Mouse (Mus musculus) CH12.LX (cell line): ENCODE results near the gene Ripk4. TPM values are rescaled to one million over a fixed set of nuclear protein-coding genes. Genes with fewer than 3 reads are reported as not detected.

ENCODE experiments used
- DNase-seq: peaks from one replicate; pipeline ENCODE4 v3.0.0-alpha.2; 2013; ENCODE audit errors: extremely low read depth
- H3K27ac ChIP-seq: 2 replicates; pipeline ENCODE4 v1.5.1; 2012; ENCODE audit warnings: low read depth, mild to moderate bottlenecking, control low read depth, moderate library complexity; ENCODE audit not compliant: insufficient read depth
- H3K27me3 ChIP-seq: replicated peaks from 2 replicates; pipeline ENCODE3; 2012; ENCODE audit warnings: inconsistent platforms
- H3K36me3 ChIP-seq, 2 experiments: replicated peaks in 1 of 2; 2 replicates each; pipeline versions ENCODE3 to v1.6.1; 2012; ENCODE audit warnings: inconsistent platforms in 1 of 2, low read length in 1 of 2, mild to moderate bottlenecking in 1 of 2, mixed read lengths in 1 of 2, moderate library complexity in 1 of 2; ENCODE audit not compliant: control insufficient read depth in 1 of 2, insufficient read depth in 1 of 2
- H3K4me1 ChIP-seq, 2 experiments: 2 replicates each; pipeline ENCODE4 v1.6.1; 2012; ENCODE audit warnings: inconsistent platforms in 1 of 2, moderate library complexity in 1 of 2; ENCODE audit not compliant: insufficient read depth in 2 of 2, control insufficient read depth in 1 of 2
- H3K4me2 ChIP-seq: 2 replicates; pipeline ENCODE4 v1.6.1; 2012; ENCODE audit warnings: low read depth, mild to moderate bottlenecking, control low read depth; ENCODE audit not compliant: poor library complexity, insufficient read depth, severe bottlenecking
- H3K4me3 ChIP-seq, 3 experiments: fragments of 150-350 bp in 1 of 3; sonication (generic) in 1 of 3; replicated peaks in 1 of 3; 2 replicates each; pipeline versions ENCODE3 to v1.5.1; 2011 to 2012; ENCODE audit warnings: low read depth in 2 of 3, low read length in 2 of 3, mild to moderate bottlenecking in 2 of 3, moderate library complexity in 2 of 3, control low read depth in 1 of 3, improper control_type of control experiment in 1 of 3, inconsistent platforms in 1 of 3, mixed read lengths in 1 of 3; ENCODE audit not compliant: poor library complexity in 1 of 3
- H3K79me2 ChIP-seq: replicated peaks from 2 replicates; pipeline ENCODE4 v1.6.1; 2012; ENCODE audit warnings: mild to moderate bottlenecking, moderate library complexity; ENCODE audit not compliant: control insufficient read depth, poor library complexity, insufficient read depth, severe bottlenecking; ENCODE audit errors: extremely low read depth
- H3K9ac ChIP-seq: 2 replicates; pipeline ENCODE4 v1.6.1; 2012; ENCODE audit warnings: low read depth, mild to moderate bottlenecking, control low read depth, moderate library complexity; ENCODE audit not compliant: insufficient read depth
- H3K9me3 ChIP-seq: replicated peaks from 2 replicates; pipeline ENCODE3; 2012; ENCODE audit warnings: low read length, inconsistent platforms, mixed read lengths
- BHLHE40 ChIP-seq: IDR thresholded peaks from 2 replicates; pipeline ENCODE4 v1.6.1; 2011; ENCODE audit warnings: mild to moderate bottlenecking, low read depth, low read length, improper control_type of control experiment
- CHD1 ChIP-seq: IDR thresholded peaks from 2 replicates; pipeline ENCODE4 v1.6.1; 2012; ENCODE audit warnings: low read depth, low read length, improper control_type of control experiment, inconsistent platforms
- ETS1 ChIP-seq: conservative IDR thresholded peaks from 2 replicates; pipeline ENCODE4 v1.6.1; 2012; ENCODE audit warnings: low read depth, mild to moderate bottlenecking, inconsistent platforms, low read length, improper control_type of control experiment, moderate library complexity
- IRF4 ChIP-seq: IDR thresholded peaks from 2 replicates; pipeline ENCODE4 v1.6.1; 2014; ENCODE audit warnings: low read depth, mild to moderate bottlenecking, inconsistent platforms, low read length, improper control_type of control experiment
- JUN ChIP-seq: IDR thresholded peaks from 2 replicates; pipeline ENCODE4 v1.6.1; 2011; ENCODE audit warnings: low read depth, mild to moderate bottlenecking, low read length, improper control_type of control experiment, moderate library complexity; ENCODE audit not compliant: insufficient read depth
- JUND ChIP-seq: conservative IDR thresholded peaks from 2 replicates; pipeline ENCODE4 v1.6.1; 2011; ENCODE audit warnings: low read depth, low read length, improper control_type of control experiment
- KAT2A ChIP-seq: IDR thresholded peaks from 2 replicates; pipeline ENCODE4 v1.6.1; 2012; ENCODE audit warnings: low read length, improper control_type of control experiment, inconsistent platforms; ENCODE audit not compliant: insufficient replicate concordance
- MAX ChIP-seq: IDR thresholded peaks from 2 replicates; pipeline ENCODE4 v1.6.1; 2011; ENCODE audit warnings: low read length, improper control_type of control experiment
- MXI1 ChIP-seq: IDR thresholded peaks from 2 replicates; pipeline ENCODE4 v1.6.1; 2011; ENCODE audit warnings: mild to moderate bottlenecking, low read depth, low read length, improper control_type of control experiment
- NELFE ChIP-seq: IDR thresholded peaks from 2 replicates; pipeline ENCODE4 v1.6.1; 2011; ENCODE audit warnings: low read depth, low read length, improper control_type of control experiment
- NRF1 ChIP-seq: IDR thresholded peaks from 2 replicates; pipeline ENCODE4 v1.6.1; 2014; ENCODE audit warnings: low read depth, mild to moderate bottlenecking, inconsistent platforms, low read length, improper control_type of control experiment, moderate library complexity
- POLR2AphosphoS2 ChIP-seq: IDR thresholded peaks from 2 replicates; pipeline ENCODE4 v1.6.1; 2011; ENCODE audit warnings: low read depth, low read length, improper control_type of control experiment
- RCOR1 ChIP-seq: conservative IDR thresholded peaks from 2 replicates; pipeline ENCODE4 v1.6.1; 2012; ENCODE audit warnings: low read depth, mild to moderate bottlenecking, inconsistent platforms, low read length, improper control_type of control experiment
- SMC3 ChIP-seq: IDR thresholded peaks from 2 replicates; pipeline ENCODE4 v1.6.1; 2011; ENCODE audit warnings: low read depth, low read length, improper control_type of control experiment
- UBTF ChIP-seq: IDR thresholded peaks from 2 replicates; pipeline ENCODE4 v1.6.1; 2012; ENCODE audit warnings: low read depth, mild to moderate bottlenecking, inconsistent platforms, low read length, improper control_type of control experiment, moderate library complexity
- ZC3H11A ChIP-seq: IDR thresholded peaks from 2 replicates; pipeline ENCODE4 v1.6.1; 2012; ENCODE audit warnings: low read depth, mild to moderate bottlenecking, inconsistent platforms, low read length, improper control_type of control experiment
- ZMIZ1 ChIP-seq: IDR thresholded peaks from 2 replicates; pipeline ENCODE4 v1.6.1; 2012; ENCODE audit warnings: low read depth, mild to moderate bottlenecking, inconsistent platforms, low read length, improper control_type of control experiment
- dilution Hi-C: fragments of 300-500 bp; cut with MboI; formaldehyde crosslinking; loops from 2 replicates; pipeline ENCODE4 v1.14.3; 2020; ENCODE audit warnings: low sequenced_read_pairs; ENCODE audit not compliant: extremely low pct_unique_long_range_greater_than_20kb, extremely low pct_ligation_motif_present
- in situ Hi-C: fragments of 300-500 bp; cut with MboI; formaldehyde crosslinking; loops from 3 replicates; pipeline ENCODE4 v1.14.3; 2019; ENCODE audit warnings: low sequenced_read_pairs, low pct_ligation_motif_present, low pct_unique_long_range_greater_than_20kb, mixed read lengths
- polyA plus RNA-seq: library from polyadenylated mRNA; unstranded; fragments of >175 nt; gene quantifications from 2 replicates; pipeline ENCODE4 v1.2.1, GENCODE M21; 2012; ENCODE audit warnings: low read depth; ENCODE audit not compliant: insufficient read length
- total RNA-seq, 2 experiments: library from RNA; depleted of rRNA; stranded (reverse); fragments of 300-350 nt in 1 of 2; fragments of >200 nt in 1 of 2; gene quantifications; 2 replicates each; pipeline ENCODE4 v1.2.3; 2012 to 2014

The Ripk4 gene
- total and polyA plus RNA-seq, 3 experiments = 0.04 to 0.09 TPM; not detected in 1

DNA sequence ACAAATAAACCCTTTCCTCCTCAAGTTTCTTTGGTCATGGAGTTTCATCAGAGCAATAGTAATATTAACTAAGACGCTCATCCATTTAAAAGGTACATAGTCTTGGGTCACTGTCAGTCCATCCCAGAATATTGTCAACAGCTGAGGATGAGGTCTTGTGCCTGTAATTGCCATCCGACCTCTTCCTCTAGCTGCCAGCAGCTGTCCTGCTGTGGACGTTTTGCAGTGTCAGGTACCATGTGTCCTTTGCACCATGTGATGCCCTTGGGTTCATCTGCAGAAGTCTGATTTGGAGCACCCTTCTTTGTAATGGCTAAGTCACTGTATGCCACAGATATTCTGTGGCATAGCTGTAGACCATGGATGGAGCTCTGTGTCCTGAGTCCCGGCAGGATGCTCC is 67.9 kb downstream of the Ripk4 start:
- DNase-seq = no peak
- H3K27ac ChIP-seq = no peak overlapping the region
- in situ Hi-C loops (no loop called here), dilution Hi-C loops (no loop called here)
- H3K4me2 ChIP-seq = no peak overlapping the region
- no peak overlapping the region for H3K4me3 ChIP-seq
- H3K36me3 ChIP-seq = no peaks in the 10 kb centered on the region
- no peak for TF ChIP-seq NRF1
- no peak for TF ChIP-seq IRF4
- TF ChIP-seq ZC3H11A = no peak
- TF ChIP-seq RCOR1 = no peak
- TF ChIP-seq ZMIZ1 = no peak
- TF ChIP-seq UBTF = no peak
- no peak for TF ChIP-seq JUND
- TF ChIP-seq NELFE = no peak
- TF ChIP-seq ETS1 = no peak
- TF ChIP-seq BHLHE40 = no peak
- TF ChIP-seq POLR2AphosphoS2 = no peak
- no peak for TF ChIP-seq CHD1
- no peak for TF ChIP-seq KAT2A
- no peak for TF ChIP-seq MAX
- TF ChIP-seq SMC3 = no peak
- TF ChIP-seq MXI1 = no peak
- TF ChIP-seq JUN = no peak
- TF ChIP-seq, all 38 proteins: peak for 0
- H3K4me1 ChIP-seq = no peaks in the 10 kb centered on the region
- H3K9me3 ChIP-seq = no peaks in the 10 kb centered on the region
- H3K79me2 ChIP-seq = no peaks in the 10 kb centered on the region
- H3K9ac ChIP-seq = no peak overlapping the region
- H3K27me3 ChIP-seq = no peaks in the 10 kb centered on the region

Other genes with a start within 250 kb of the Ripk4 start
- not detected in 2 replicates for gene Fam3b, start 249.0 kb downstream of the Ripk4 start, total RNA-seq (2012; rRNA removed)
- gene Fam3b, start 249.0 kb downstream of the Ripk4 start, total RNA-seq (2014; rRNA removed) = 0.38 TPM in 1 of 2 replicates, not detected in the other
- gene Fam3b, start 249.0 kb downstream of the Ripk4 start, polyA plus RNA-seq = not detected in 2 replicates
- not detected in 2 replicates for gene Tmprss2, start 152.6 kb downstream of the Ripk4 start, total RNA-seq (2012; rRNA removed)
- not detected in 2 replicates for gene Tmprss2, start 152.6 kb downstream of the Ripk4 start, total RNA-seq (2014; rRNA removed)
- not detected in 2 replicates for gene Tmprss2, start 152.6 kb downstream of the Ripk4 start, polyA plus RNA-seq
- gene Prdm15, start 88.1 kb upstream of the Ripk4 start, total RNA-seq (2012; rRNA removed) = 7.9 and 9.1 TPM in 2 replicates
- 6.3 and 6.4 TPM in 2 replicates for gene Prdm15, start 88.1 kb upstream of the Ripk4 start, total RNA-seq (2014; rRNA removed)
- gene Prdm15, start 88.1 kb upstream of the Ripk4 start, polyA plus RNA-seq = 6.8 and 7.3 TPM in 2 replicates
- 7.7 and 8.5 TPM in 2 replicates for gene C2cd2, start 198.8 kb upstream of the Ripk4 start, total RNA-seq (2012; rRNA removed)
- 11.2 and 11.3 TPM in 2 replicates for gene C2cd2, start 198.8 kb upstream of the Ripk4 start, total RNA-seq (2014; rRNA removed)
- gene C2cd2, start 198.8 kb upstream of the Ripk4 start, polyA plus RNA-seq = 14.5 and 19.7 TPM in 2 replicates
- 18.3 and 24.8 TPM in 2 replicates for gene Zbtb21, start 198.8 kb upstream of the Ripk4 start, total RNA-seq (2012; rRNA removed)
- gene Zbtb21, start 198.8 kb upstream of the Ripk4 start, total RNA-seq (2014; rRNA removed) = 8.9 and 9.9 TPM in 2 replicates
- gene Zbtb21, start 198.8 kb upstream of the Ripk4 start, polyA plus RNA-seq = 13.2 and 15.3 TPM in 2 replicates
- gene B230307C23Rik, start 233.5 kb upstream of the Ripk4 start, total RNA-seq (2012; rRNA removed) = 50.8 and 60.9 TPM in 2 replicates
- 53.3 and 58.9 TPM in 2 replicates for gene B230307C23Rik, start 233.5 kb upstream of the Ripk4 start, total RNA-seq (2014; rRNA removed)
- 48.7 and 50.7 TPM in 2 replicates for gene B230307C23Rik, start 233.5 kb upstream of the Ripk4 start, polyA plus RNA-seq